Mouse (Mus musculus): ENCODE results near the gene Adgrf4.

GRCm38 (mm10) chr17:42608270-42608669, 83.8 kb downstream of the Adgrf4 start:
- TF ChIP-seq CTCF (IDR thresholded peaks at IDR 0.05) = no peak
- TF ChIP-seq POLR2A (IDR thresholded peaks at IDR 0.05; ENCODE audit: insufficient read depth, low read depth, low read length) = no peak
